Mouse (Mus musculus) central nervous system, embryonic 14 days (tissue): ENCODE measurements around the gene Wnt16. TPM values are rescaled to one million over a fixed set of nuclear protein-coding genes. Genes with fewer than 3 reads are reported as not detected.

Source experiments
- polyA plus RNA-seq: library from polyadenylated mRNA; depleted of rRNA; stranded (reverse); fragments of >200 nt; gene quantifications from 2 replicates; pipeline ENCODE4 v1.2.3, GENCODE M21; 2012; rRNA removed

The Wnt16 gene
- 0.25 and 1.8 TPM in 2 replicates for polyA plus RNA-seq

GRCm38 (mm10) chr6:22288004-22288736 lies at the start of gene Wnt16:
Gene Wnt16 (plus strand): TSS chr6:22288227.

Other genes with a start within 250 kb of the Wnt16 start
- 13.4 and 17.8 TPM in 2 replicates for gene Fam3c, start 68.0 kb downstream of the Wnt16 start, polyA plus RNA-seq